Mouse (Mus musculus): ENCODE measurements around the gene Plbd2.

Gene Plbd2

GRCm38 (mm10) chr5:120503144-120503795 is at the start of gene Plbd2:
Gene Plbd2, minus strand, starts transcription at chr5:120503625.
- no peak for DNase-seq (ENCODE audit: low read depth)

GRCm38 (mm10) chr5:120550673-120551072 is 47.2 kb upstream of the Plbd2 start:
- DNase-seq (ENCODE audit: low read depth), result no peak

- DNase-seq (ENCODE audit: low read depth), result no peak
Observed at GRCm38 (mm10) chr5:120550137-120550536, 46.7 kb upstream of the Plbd2 start.

GRCm38 (mm10) chr5:120548236-120548850 is 44.9 kb upstream of the Plbd2 start:
- no peak for DNase-seq (ENCODE audit: low read depth)

GRCm38 (mm10) chr5:120536632-120537031 is 33.2 kb upstream of the Plbd2 start:
- DNase-seq (ENCODE audit: low read depth), result no peak

GRCm38 (mm10) chr5:120536046-120536445 is 32.6 kb upstream of the Plbd2 start:
- no peak for DNase-seq (ENCODE audit: low read depth)

- no peak for DNase-seq (ENCODE audit: low read depth)
Observed at GRCm38 (mm10) chr5:120534686-120535075, 31.3 kb upstream of the Plbd2 start.

GRCm38 (mm10) chr5:120534071-120534685 is 30.8 kb upstream of the Plbd2 start:
- DNase-seq (ENCODE audit: low read depth), result no peak

GRCm38 (mm10) chr5:120531631-120532030 is 28.2 kb upstream of the Plbd2 start:
- no peak for DNase-seq (ENCODE audit: low read depth)

- no peak for DNase-seq (ENCODE audit: low read depth)
Observed at GRCm38 (mm10) chr5:120527296-120527964, 24.0 kb upstream of the Plbd2 start.

GRCm38 (mm10) chr5:120526311-120526710 is 22.9 kb upstream of the Plbd2 start:
- DNase-seq (ENCODE audit: low read depth), result no peak

- no peak for DNase-seq (ENCODE audit: low read depth)
Observed at GRCm38 (mm10) chr5:120525737-120526136, 22.3 kb upstream of the Plbd2 start.

GRCm38 (mm10) chr5:120524736-120525135 is 21.3 kb upstream of the Plbd2 start:
- no peak for DNase-seq (ENCODE audit: low read depth)

- no peak for DNase-seq (ENCODE audit: low read depth)
Observed at GRCm38 (mm10) chr5:120522649-120523048, 19.2 kb upstream of the Plbd2 start.

- DNase-seq (ENCODE audit: low read depth), result peak; percentile 89
Observed at GRCm38 (mm10) chr5:120517552-120517951, 14.1 kb upstream of the Plbd2 start.

GRCm38 (mm10) chr5:120516221-120516984 is 13.0 kb upstream of the Plbd2 start:
- no peak for DNase-seq (ENCODE audit: low read depth)

GRCm38 (mm10) chr5:120515451-120515850 is 12.0 kb upstream of the Plbd2 start:
- no peak for DNase-seq (ENCODE audit: low read depth)

- DNase-seq (ENCODE audit: low read depth), result no peak
Observed at GRCm38 (mm10) chr5:120514754-120515153, 11.3 kb upstream of the Plbd2 start.

- DNase-seq (ENCODE audit: low read depth), result no peak
Observed at GRCm38 (mm10) chr5:120514031-120514677, 10.7 kb upstream of the Plbd2 start.

GRCm38 (mm10) chr5:120512911-120513555 is 9.6 kb upstream of the Plbd2 start:
- DNase-seq (ENCODE audit: low read depth), result no peak

GRCm38 (mm10) chr5:120511643-120512220 is 8.3 kb upstream of the Plbd2 start:
- DNase-seq (ENCODE audit: low read depth), result no peak

All from fibroblast of lung, adult 2 months (primary cell).